Mouse (Mus musculus): ENCODE measurements at regions not wholly inside any gene's neighbourhood (a gene's known extent, or its start where the extent isn't known, plus 50 kb on each side); places are given as distances from the start of the nearest gene placed in this dataset.

GRCm38 (mm10) chr8:107717856-107718255, 129.6 kb upstream of the Psmd7 start:
- no peak for DNase-seq (ENCODE audit: low read depth)

- DNase-seq (ENCODE audit: low read depth) = no peak
Measured at GRCm38 (mm10) chr8:107719656-107720055, 131.4 kb upstream of the Psmd7 start.

- no peak for DNase-seq (ENCODE audit: low read depth)
Measured at GRCm38 (mm10) chr8:107726716-107727115, 138.5 kb upstream of the Psmd7 start.

GRCm38 (mm10) chr8:107727276-107727675, 139.0 kb upstream of the Psmd7 start:
- no peak for DNase-seq (ENCODE audit: low read depth)

GRCm38 (mm10) chr8:107739091-107739490, 150.8 kb upstream of the Psmd7 start:
- DNase-seq (ENCODE audit: low read depth) = no peak

- no peak for DNase-seq (ENCODE audit: low read depth)
Measured at GRCm38 (mm10) chr8:107757083-107757482, 168.8 kb upstream of the Psmd7 start.

GRCm38 (mm10) chr8:107758637-107759036, 170.4 kb upstream of the Psmd7 start:
- no peak for DNase-seq (ENCODE audit: low read depth)

GRCm38 (mm10) chr8:107776906-107777305, 165.5 kb upstream of the Zfhx3 start:
- no peak for DNase-seq (ENCODE audit: low read depth)

- DNase-seq (ENCODE audit: low read depth) = no peak
Measured at GRCm38 (mm10) chr8:107785771-107786170, 156.7 kb upstream of the Zfhx3 start.

- DNase-seq (ENCODE audit: low read depth) = no peak
Measured at GRCm38 (mm10) chr8:107792286-107792685, 150.2 kb upstream of the Zfhx3 start.

- no peak for DNase-seq (ENCODE audit: low read depth)
Measured at GRCm38 (mm10) chr8:107814931-107815330, 127.5 kb upstream of the Zfhx3 start.

GRCm38 (mm10) chr8:107815775-107816174, 126.7 kb upstream of the Zfhx3 start:
- DNase-seq (ENCODE audit: low read depth) = no peak

GRCm38 (mm10) chr8:107817796-107818195, 124.6 kb upstream of the Zfhx3 start:
- DNase-seq (ENCODE audit: low read depth) = no peak

GRCm38 (mm10) chr8:107820174-107820760, 122.2 kb upstream of the Zfhx3 start:
- DNase-seq (ENCODE audit: low read depth) = no peak

GRCm38 (mm10) chr8:107821522-107821921, 120.9 kb upstream of the Zfhx3 start:
- DNase-seq (ENCODE audit: low read depth) = no peak

- no peak for DNase-seq (ENCODE audit: low read depth)
Measured at GRCm38 (mm10) chr8:107824096-107824495, 118.3 kb upstream of the Zfhx3 start.

- no peak for DNase-seq (ENCODE audit: low read depth)
Measured at GRCm38 (mm10) chr8:107824640-107825039, 117.8 kb upstream of the Zfhx3 start.

- no peak for DNase-seq (ENCODE audit: low read depth)
Measured at GRCm38 (mm10) chr8:107827500-107828125, 114.8 kb upstream of the Zfhx3 start.

- no peak for DNase-seq (ENCODE audit: low read depth)
Measured at GRCm38 (mm10) chr8:107828541-107828940, 113.9 kb upstream of the Zfhx3 start.

- no peak for DNase-seq (ENCODE audit: low read depth)
Measured at GRCm38 (mm10) chr8:107833481-107833880, 109.0 kb upstream of the Zfhx3 start.

- DNase-seq (ENCODE audit: low read depth) = no peak
Measured at GRCm38 (mm10) chr8:107846141-107846540, 96.3 kb upstream of the Zfhx3 start.

- no peak for DNase-seq (ENCODE audit: low read depth)
Measured at GRCm38 (mm10) chr8:107851236-107852043, 91.0 kb upstream of the Zfhx3 start.

- no peak for DNase-seq (ENCODE audit: low read depth)
Measured at GRCm38 (mm10) chr8:107859770-107860169, 82.7 kb upstream of the Zfhx3 start.
